Mouse (Mus musculus): ENCODE data around the gene Ifna14. TPM values are rescaled to one million over a fixed set of nuclear protein-coding genes. Genes with fewer than 3 reads are reported as not detected.
"Not testable (repeated sequence)": the region's sequence is repeated elsewhere in the genome, so short reads cannot be mapped to it uniquely, and the experiment has no call there.

Ifna14 gene
- not detected in 2 replicates for total RNA-seq (2014; rRNA removed; ENCODE audit: low replicate concordance)
- not detected in 2 replicates for polyA plus RNA-seq (2015; fragmentation: Nextera tagmentation; extraction: Ambion mirVana)

GRCm38 (mm10) chr4:88571698-88572097, at the start of gene Ifna14:
Ifna14 (minus strand) TSS chr4:88571798.
- Histone ChIP-seq H3K4me1 (ENCODE audit: control insufficient read depth, insufficient read depth) (no peaks in the 10 kb centered on the region), H3K36me3 (replicated peaks; ENCODE audit: control insufficient read depth, insufficient read depth, low read length) (no peaks in the 10 kb centered on the region), H3K27me3 (ENCODE audit: control insufficient read depth, insufficient read depth, low read length) (no peaks in the 10 kb centered on the region), H3K4me2 (ENCODE audit: low read depth, low read length) (no peak within 1 kb of the TSS), H3K27ac (ENCODE audit: low read depth) (no peak within 1 kb of the TSS), H3K4me3 (ENCODE audit: low read depth, low read length) (no peak within 1 kb of the TSS), H3K9me3 (replicated peaks; ENCODE audit: control insufficient read depth, low read length) (no peaks in the 10 kb centered on the region), H3K9ac (replicated peaks; ENCODE audit: low read depth, low read length) (no peak within 1 kb of the TSS)
- DNase-seq (ENCODE audit: low spot score) = no peak
- WGBS = 73% methylated on average over 1 of the region's 1 CpGs
- no peak for TF ChIP-seq EP300 (IDR thresholded peaks at IDR 0.05; ENCODE audit: low read depth)
- TF ChIP-seq CTCF (IDR thresholded peaks at IDR 0.05; ENCODE audit: low read depth) = no peak
- ATAC-seq (ENCODE audit: insufficient read depth, low read depth) = no peak

DNA sequence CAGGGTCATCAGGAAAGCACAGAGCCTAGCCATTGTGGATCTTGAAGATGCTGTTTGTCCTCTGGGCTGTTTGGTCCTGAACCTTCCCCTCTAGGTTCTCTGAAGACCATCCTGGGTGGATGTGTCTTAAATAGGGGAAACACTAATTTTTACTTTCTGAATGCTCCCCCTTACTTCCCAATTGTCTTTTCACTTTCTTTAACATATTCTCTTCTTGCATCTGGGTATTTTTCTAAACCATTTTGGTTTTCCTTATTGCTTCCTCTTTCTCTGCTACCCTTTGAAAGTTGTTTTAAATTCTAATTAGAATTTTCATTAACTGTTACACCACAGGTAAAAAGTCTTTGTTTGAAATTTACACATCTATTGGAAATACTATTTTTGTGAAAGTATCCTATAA, 31.7 kb upstream of the Ifna14 start, which contains the start of gene Ifna12:
Gene Ifna12, minus strand, starts transcription at position 101 of the 400 bp plus-strand sequence.
- DNase-seq (ENCODE audit: low spot score) (no peak), ATAC-seq (ENCODE audit: insufficient read depth, low read depth) (no peak)
- Histone ChIP-seq H3K4me2 (ENCODE audit: low read depth, low read length) (no peak within 1 kb of the TSS), H3K27me3 (ENCODE audit: control insufficient read depth, insufficient read depth, low read length) (no peaks in the 10 kb centered on the region), H3K27ac (ENCODE audit: low read depth) (no peak within 1 kb of the TSS), H3K36me3 (replicated peaks; ENCODE audit: control insufficient read depth, insufficient read depth, low read length) (no peaks in the 10 kb centered on the region), H3K9ac (replicated peaks; ENCODE audit: low read depth, low read length) (no peak within 1 kb of the TSS), H3K9me3 (replicated peaks; ENCODE audit: control insufficient read depth, low read length) (no peaks in the 10 kb centered on the region), H3K4me1 (ENCODE audit: control insufficient read depth, insufficient read depth) (no peaks in the 10 kb centered on the region), H3K4me3 (ENCODE audit: low read depth, low read length) (no peak within 1 kb of the TSS)
- no peak for TF ChIP-seq CTCF (IDR thresholded peaks at IDR 0.05; ENCODE audit: low read depth)
- no peak for TF ChIP-seq EP300 (IDR thresholded peaks at IDR 0.05; ENCODE audit: low read depth)

GRCm38 (mm10) chr4:88592285-88592684, 20.7 kb upstream of the Ifna14 start, which contains the start of gene Ifna9:
Ifna9 (minus strand) TSS chr4:88592385.
- DNase-seq (ENCODE audit: low spot score) = no peak

GRCm38 (mm10) chr4:88561791-88562190, 9.8 kb downstream of the Ifna14 start:
- Histone ChIP-seq H3K36me3 (replicated peaks; ENCODE audit: control insufficient read depth, insufficient read depth, low read length) (no peaks in the 10 kb centered on the region), H3K27ac (ENCODE audit: low read depth) (no peak overlapping the region), H3K9ac (replicated peaks; ENCODE audit: low read depth, low read length) (no peak overlapping the region), H3K27me3 (ENCODE audit: control insufficient read depth, insufficient read depth, low read length) (no peaks in the 10 kb centered on the region), H3K4me3 (ENCODE audit: low read depth, low read length) (no peak overlapping the region), H3K4me1 (ENCODE audit: control insufficient read depth, insufficient read depth) (no peaks in the 10 kb centered on the region), H3K9me3 (replicated peaks; ENCODE audit: control insufficient read depth, low read length) (no peaks in the 10 kb centered on the region), H3K4me2 (ENCODE audit: low read depth, low read length) (no peak overlapping the region)
- 91% methylated on average over 1 of the region's 1 CpGs for WGBS
- ATAC-seq (ENCODE audit: insufficient read depth, low read depth) (no peak), DNase-seq (ENCODE audit: low spot score) (no peak)
- TF ChIP-seq EP300 (IDR thresholded peaks at IDR 0.05; ENCODE audit: low read depth) (no peak), CTCF (IDR thresholded peaks at IDR 0.05; ENCODE audit: low read depth) (no peak)

More at GRCm38 (mm10) chr4:88592285-88592684, 20.7 kb upstream of the Ifna14 start, which contains the start of gene Ifna9:
- WGBS = 58% methylated on average over 1 of the region's 1 CpGs
- Histone ChIP-seq H3K27ac (ENCODE audit: low read depth) (no peak within 1 kb of the TSS), H3K4me1 (ENCODE audit: control insufficient read depth, insufficient read depth) (no peaks in the 10 kb centered on the region), H3K9ac (replicated peaks; ENCODE audit: low read depth, low read length) (no peak within 1 kb of the TSS), H3K9me3 (replicated peaks; ENCODE audit: control insufficient read depth, low read length) (no peaks in the 10 kb centered on the region), H3K4me2 (ENCODE audit: low read depth, low read length) (no peak within 1 kb of the TSS), H3K36me3 (replicated peaks; ENCODE audit: control insufficient read depth, insufficient read depth, low read length) (no peaks in the 10 kb centered on the region), H3K27me3 (ENCODE audit: control insufficient read depth, insufficient read depth, low read length) (no peaks in the 10 kb centered on the region), H3K4me3 (ENCODE audit: low read depth, low read length) (no peak within 1 kb of the TSS)
- no peak for ATAC-seq (ENCODE audit: insufficient read depth, low read depth)
- no peak for TF ChIP-seq EP300 (IDR thresholded peaks at IDR 0.05; ENCODE audit: low read depth)
- no peak for TF ChIP-seq CTCF (IDR thresholded peaks at IDR 0.05; ENCODE audit: low read depth)

DNA sequence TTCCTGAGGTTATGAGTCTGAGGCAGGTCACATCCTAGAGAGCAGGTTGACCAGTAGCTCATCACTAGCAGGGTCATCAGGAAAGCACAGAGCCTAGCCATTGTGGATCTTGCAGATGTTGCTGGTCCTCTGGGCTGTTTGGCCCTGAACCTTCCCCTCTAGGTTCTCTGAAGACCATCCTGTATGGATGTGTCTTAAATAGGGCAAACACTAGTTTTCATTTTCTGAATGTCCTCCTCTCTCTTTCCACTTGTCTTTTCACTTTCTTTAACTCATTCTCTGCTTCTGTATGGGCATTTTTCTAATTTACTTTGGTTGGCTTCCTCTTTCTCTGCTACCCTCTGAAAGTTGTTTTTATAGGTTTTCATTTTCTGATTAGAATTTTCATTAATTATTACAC, 13.5 kb downstream of the Ifna14 start, which contains the start of gene Ifna15:
Gene Ifna15, minus strand, starts transcription at position 101 of the 400 bp plus-strand sequence.
- H3K36me3 ChIP-seq (replicated peaks; ENCODE audit: control insufficient read depth, insufficient read depth, low read length); H3K9me3 ChIP-seq (replicated peaks; ENCODE audit: control insufficient read depth, low read length); H3K9ac ChIP-seq (replicated peaks; ENCODE audit: low read depth, low read length); DNase-seq (ENCODE audit: low spot score); H3K4me1 ChIP-seq (ENCODE audit: control insufficient read depth, insufficient read depth); H3K4me3 ChIP-seq (ENCODE audit: low read depth, low read length); H3K27me3 ChIP-seq (ENCODE audit: control insufficient read depth, insufficient read depth, low read length); H3K4me2 ChIP-seq (ENCODE audit: low read depth, low read length); ATAC-seq (ENCODE audit: insufficient read depth, low read depth); H3K27ac ChIP-seq (ENCODE audit: low read depth): not testable (repeated sequence)

Data from heart, postnatal 0 days (tissue).